Mouse (Mus musculus) layer of hippocampus, adult 2 months (tissue): Measurements from ENCODE around the gene Capzb. TPM values are rescaled to one million over a fixed set of nuclear protein-coding genes. Genes with fewer than 3 reads are reported as not detected.

Experiments used
- DNase-seq, 2 experiments: peaks; one replicate each; pipeline ENCODE4 v3.0.0; 2022; ENCODE audit warnings: low spot score in 2 of 2
- H3K27ac ChIP-seq: fragments of 200-600 bp; 2 replicates; pipeline ENCODE4 v1.8.1; 2022
- H3K4me3 ChIP-seq: fragments of 200-600 bp; 2 replicates; pipeline ENCODE4 v1.8.1; 2022; ENCODE audit warnings: mild to moderate bottlenecking
- CTCF ChIP-seq: fragments of 200-600 bp; conservative IDR thresholded peaks from 2 replicates; pipeline ENCODE4 v1.8.1; 2022; ENCODE audit warnings: antibody characterized with exemption, mild to moderate bottlenecking, moderate library complexity
- total RNA-seq, 2 experiments: library from RNA; stranded (reverse); gene quantifications; 2 replicates each; pipeline ENCODE4 v1.2.3; 2021

Capzb gene
- total RNA-seq, 2 experiments from 2014 or later, result 374 to 416 TPM

DNA sequence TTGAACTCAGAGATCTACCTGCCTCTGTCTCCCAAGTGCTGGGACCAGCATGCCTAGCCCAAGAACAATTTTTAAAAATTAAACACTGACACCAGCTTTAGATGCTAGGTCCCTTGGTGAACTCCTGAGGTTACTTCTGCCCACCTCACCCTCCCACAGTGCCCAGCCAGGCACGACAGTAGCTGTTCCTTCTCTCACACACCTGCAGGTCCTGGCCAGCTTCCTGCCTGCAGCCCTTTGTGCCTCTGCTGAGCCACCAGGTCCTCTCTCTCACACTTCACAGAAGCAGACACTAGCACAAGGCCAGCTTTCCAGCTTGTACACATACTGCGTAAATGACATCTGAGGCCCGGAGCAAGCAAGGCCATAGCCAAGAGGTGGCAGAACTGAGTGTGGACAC lies 112.8 kb downstream of the Capzb start:
- DNase-seq, result no peak
- Histone ChIP-seq H3K27ac (no peak overlapping the region), H3K4me3 (no peak overlapping the region)
- no peak for TF ChIP-seq CTCF

DNA sequence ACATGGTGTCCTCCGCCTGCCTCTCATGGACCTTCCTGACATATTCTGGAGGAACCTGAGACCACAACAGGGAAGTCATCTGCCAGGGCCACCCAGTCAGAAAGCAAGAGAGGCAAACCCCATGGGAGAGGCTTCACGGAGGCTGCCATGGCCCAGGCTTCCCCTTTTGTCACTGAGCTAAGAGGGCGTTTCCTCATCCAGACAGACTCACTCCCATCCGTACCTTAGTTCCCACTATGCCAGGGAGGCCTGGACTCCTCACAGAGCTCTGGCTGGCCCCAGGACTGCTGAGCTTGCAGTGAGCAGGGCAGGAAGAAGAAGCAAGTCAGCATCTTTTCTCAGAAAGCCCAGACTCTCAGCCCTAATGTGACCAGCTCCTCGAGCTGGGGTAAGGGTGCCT lies 115.2 kb downstream of the Capzb start:
- TF ChIP-seq CTCF, result no peak
- Histone ChIP-seq H3K27ac (no peak overlapping the region), H3K4me3 (no peak overlapping the region)
- DNase-seq, result no peak

DNA sequence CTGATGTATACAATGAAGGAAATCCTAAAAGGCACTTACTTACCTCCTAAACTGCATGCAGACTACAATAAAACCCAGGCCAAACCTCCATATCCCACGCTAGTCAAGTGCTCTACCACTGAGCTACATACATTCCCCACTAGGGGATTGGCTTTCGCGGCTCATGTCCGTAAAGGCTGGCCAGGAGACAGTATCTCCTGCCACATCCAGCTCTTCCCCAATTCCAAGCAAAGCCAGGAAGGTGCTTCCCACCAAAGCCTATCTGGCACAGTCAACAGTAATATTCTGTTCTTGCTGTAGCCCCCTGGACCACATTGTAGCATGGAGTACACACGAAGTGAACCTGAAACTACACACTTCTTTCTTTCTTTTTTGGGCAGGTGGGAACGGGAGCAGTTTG lies 117.0 kb downstream of the Capzb start:
- TF ChIP-seq CTCF, result peak; percentile 61
- DNase-seq, result no peak
- Histone ChIP-seq H3K27ac (peak overlapping the region; percentile 92; the same call in 1 of the 2 replicates), H3K4me3 (peak overlapping the region; percentile 93)

DNA sequence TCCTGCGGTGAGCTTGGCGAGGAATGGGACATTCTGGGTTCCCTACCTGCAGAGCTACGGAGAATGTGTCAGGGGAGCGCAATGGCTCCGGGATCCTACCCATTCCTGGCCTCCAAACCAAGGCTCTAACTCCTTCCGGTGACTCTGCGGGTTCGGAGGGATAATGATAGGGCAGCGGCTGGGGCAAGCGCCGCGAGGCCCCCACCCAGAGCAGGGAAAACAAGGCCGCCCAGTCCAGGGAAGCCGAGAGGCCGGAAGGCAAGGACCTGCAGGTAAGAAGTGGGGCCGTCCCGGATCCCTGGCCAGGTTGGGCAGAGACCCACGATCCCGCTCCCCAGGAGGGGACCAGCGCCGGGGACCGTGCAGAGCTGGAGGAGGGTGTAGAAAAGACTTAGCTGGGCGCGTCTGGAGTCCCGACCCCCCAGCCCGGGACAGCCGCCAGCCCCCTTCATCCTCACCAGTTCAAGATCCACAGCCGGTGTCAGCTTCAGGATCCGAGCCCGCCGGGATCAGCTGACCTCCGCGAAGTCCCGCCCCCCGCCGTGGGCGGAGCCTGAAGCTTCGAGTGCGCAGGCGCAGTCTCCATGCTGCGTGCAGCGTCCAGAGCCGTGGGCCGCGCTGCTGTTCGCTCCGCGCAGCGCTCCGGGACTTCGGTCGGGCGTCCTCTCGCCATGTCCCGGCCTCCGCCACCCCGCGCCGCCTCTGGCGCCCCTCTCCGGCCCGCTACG lies 117.6 kb downstream of the Capzb start, which contains the start of the genes Pqlc2 and Akr7a5:
Gene Pqlc2 (minus strand): TSS at position 538 of the 728 bp plus-strand sequence.
Gene Akr7a5 (plus strand): TSS at position 574 of the 728 bp plus-strand sequence.
- peak; percentile 96 to 99 for DNase-seq
- TF ChIP-seq CTCF, result peak; percentile 8; the same call in 1 of the 2 replicates
- H3K4me3 ChIP-seq, result peak within 1 kb of the TSS; percentile 93
- peak within 1 kb of the TSS; percentile 92 for H3K27ac ChIP-seq

DNA sequence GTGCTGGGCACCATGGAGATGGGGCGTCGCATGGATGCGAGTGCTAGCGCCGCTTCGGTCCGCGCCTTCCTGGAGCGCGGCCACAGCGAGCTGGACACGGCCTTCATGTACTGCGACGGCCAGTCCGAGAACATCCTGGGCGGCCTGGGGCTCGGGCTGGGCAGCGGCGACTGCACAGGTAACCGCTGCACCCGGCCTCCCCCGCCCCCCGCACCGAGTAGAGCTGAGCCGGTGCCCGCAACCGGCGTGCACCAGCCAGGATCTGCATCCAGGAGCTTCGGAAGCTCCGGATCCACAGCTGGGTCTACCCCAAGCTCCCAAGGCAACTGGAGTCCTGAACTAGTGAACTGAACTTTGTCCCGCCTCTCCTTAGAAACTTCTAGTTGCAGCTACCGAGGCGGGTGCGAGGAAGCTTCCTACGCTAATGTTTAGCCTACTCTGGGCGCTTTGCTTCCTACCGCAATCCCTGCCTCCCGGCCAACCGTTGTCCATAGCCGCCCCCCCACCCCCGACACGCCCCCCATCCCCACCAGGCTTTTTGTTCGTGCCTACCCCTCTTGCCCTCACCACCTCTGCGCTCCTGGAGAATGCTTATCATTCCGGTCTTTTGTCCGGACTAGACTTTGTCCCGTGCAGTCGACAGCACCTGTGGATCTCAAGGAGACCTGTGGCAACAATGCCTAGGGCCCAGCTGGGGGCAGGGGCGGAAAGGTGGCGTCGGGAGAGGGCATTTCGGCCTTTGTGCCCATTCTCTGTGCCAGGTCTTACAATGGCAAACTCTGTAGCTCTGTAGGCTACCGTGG lies 118.4 kb downstream of the Capzb start:
- peak overlapping the region; percentile 93 for H3K4me3 ChIP-seq
- peak overlapping the region; percentile 92 for H3K27ac ChIP-seq
- no peak for DNase-seq
- TF ChIP-seq CTCF, result no peak

DNA sequence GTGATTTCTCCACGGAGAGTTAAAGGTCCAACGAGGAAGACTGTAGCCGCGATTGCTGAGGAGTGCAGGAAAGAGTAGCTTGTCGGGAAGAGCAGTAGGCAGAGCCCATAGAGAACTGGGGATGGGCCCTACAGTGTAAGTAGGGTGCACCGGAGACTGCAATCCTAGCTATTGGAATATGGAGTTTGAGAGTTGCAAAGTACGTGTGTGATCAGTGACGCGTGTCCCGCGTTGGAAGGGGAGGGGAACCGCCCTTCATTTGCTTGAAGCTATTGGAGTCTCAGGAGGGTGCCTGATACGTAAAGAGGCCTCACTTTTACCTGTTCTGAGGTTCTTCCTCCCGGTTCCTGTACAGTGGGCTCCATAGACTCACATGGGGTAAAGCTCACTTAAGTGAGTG lies 119.0 kb downstream of the Capzb start:
- H3K27ac ChIP-seq, result no peak overlapping the region
- peak overlapping the region; percentile 93 for H3K4me3 ChIP-seq
- no peak for DNase-seq
- TF ChIP-seq CTCF, result no peak

DNA sequence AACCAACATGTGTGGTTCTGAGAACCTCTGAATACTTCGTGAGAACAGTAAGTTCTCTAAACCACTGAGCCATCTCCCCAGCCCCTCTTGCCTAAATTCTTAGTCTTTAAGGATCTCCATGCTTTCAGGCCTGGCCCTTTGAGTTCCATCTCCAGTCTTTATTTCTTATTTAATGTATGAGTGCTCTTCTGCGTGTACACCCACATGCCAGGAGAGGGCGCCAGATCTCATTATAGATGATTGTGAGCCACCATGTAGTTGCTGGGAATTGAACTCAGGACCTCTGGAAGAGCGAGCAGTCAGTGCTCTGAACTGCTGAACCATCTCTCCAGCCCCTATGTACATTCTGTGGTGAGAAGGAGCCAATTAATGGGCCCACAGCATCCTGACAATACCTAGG lies 119.9 kb downstream of the Capzb start:
- TF ChIP-seq CTCF, result peak; percentile 76
- no peak overlapping the region for H3K27ac ChIP-seq
- no peak overlapping the region for H3K4me3 ChIP-seq
- DNase-seq, result no peak

DNA sequence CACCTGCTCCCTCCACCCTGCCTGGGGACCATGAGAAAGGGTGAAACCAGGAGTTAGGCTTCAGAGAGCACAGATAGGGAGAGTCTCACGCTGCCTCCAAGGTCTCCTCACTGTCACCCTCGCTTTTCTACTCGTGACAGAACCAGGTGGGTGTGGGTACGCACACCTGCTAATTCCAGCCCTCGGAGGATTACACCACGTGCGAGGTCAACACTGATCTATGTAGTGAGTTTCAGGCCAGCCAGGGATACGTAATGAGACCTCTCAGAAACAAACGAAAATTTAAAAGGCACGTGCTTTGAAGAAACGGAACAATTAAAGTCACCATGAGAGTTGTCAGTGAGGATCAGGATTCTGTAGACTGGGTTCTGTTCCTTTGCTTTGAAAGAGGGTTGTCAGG lies 125.8 kb downstream of the Capzb start:
- TF ChIP-seq CTCF, result no peak
- H3K27ac ChIP-seq, result no peak overlapping the region
- no peak overlapping the region for H3K4me3 ChIP-seq
- no peak for DNase-seq

DNA sequence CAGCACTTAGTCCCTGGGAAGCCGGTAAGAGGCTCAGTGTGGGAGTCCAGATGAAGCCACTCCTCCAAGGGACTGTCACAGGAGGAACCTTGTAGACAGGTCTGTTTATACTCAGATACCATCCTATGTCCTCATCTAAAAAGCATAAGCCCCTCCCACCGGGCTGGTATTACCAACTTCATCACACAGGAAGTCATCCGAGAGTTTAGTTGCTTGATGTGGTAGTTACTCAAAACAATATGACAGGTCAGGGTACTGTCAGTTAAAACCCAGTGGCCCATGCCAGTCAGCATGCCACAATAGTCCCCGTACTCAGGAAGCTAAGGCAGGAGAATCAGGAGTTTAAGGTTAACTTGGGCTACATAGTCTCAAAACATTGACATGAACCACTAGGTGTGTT lies 127.0 kb downstream of the Capzb start:
- no peak overlapping the region for H3K27ac ChIP-seq
- TF ChIP-seq CTCF, result no peak
- H3K4me3 ChIP-seq, result no peak overlapping the region

DNA sequence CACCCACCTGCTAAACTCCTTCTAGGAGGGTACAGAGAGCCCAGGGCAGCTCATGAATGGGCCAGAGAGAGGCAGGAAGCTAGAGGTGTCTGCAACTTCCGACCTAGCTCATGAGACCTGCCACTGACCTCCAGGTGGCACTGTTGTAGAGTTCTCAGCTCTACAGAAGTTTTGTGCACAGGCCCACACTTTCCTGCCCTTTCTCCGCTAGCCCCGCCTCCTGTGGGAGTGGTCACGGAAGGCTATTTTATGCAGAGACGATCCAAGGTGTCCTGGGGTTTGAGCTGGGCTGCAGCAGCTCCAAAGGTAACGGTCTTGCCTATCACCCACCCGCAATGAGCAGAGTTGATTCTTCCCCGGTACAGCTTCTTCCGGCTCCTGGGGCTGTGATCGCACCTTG lies 137.9 kb downstream of the Capzb start:
- peak; percentile 24 to 38 for DNase-seq
- TF ChIP-seq CTCF, result peak; percentile 72
- Histone ChIP-seq H3K27ac (no peak overlapping the region), H3K4me3 (no peak overlapping the region)

More for the DNA sequence above, 127.0 kb downstream of the Capzb start:
- no peak for DNase-seq

DNA sequence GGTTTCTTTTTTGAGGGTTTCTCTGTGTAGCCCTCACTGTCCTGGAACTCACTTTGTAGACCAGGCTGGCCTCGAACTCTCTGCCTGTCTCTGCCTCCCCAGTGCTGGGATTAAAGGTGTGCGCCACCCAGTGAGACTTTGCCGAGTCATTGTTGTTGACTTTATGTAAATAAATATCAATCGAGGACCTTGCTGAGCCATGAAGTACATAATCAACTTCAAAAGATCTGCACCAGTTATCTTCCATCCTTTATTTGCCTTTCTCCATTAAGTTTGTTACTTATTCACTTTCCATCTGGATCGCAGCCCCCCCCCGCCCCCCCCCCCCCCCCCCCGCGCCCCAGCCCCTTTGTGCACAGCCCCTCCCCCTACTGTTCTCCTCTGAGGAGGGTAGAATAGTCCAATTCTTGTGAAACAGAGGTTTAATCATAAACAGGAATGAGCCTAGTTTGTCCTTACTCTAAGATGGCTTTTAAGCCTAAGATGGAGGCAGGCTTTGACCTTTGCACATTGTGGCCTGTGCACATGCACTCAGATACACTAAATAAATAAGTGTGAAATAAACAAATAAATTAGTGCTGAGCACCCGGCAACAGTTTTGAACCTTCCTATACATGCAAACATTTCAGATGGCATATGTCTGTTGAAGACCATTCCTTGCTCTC lies 142.1 kb downstream of the Capzb start:
- H3K4me3 ChIP-seq, result no peak overlapping the region
- DNase-seq, result no peak
- no peak for TF ChIP-seq CTCF
- no peak overlapping the region for H3K27ac ChIP-seq

DNA sequence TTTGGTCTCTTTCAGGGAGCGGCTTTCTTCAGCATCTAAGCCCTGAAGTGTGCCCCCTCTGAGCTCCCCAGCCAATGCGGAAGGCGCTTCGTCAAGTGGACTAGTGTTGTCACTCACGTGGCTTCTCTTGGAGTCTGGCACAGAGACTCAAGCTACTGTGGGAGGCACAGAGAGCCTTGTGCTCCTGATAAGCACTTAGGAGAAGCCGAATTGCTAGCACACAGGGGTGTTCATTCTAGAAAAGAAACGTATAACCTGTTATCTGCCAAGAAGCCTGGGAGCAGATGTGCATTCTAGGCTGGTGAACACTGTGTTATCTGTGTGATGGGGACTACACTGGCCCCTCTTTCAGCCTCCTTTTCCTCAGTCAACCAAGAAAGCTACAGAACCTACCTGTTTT lies 142.8 kb downstream of the Capzb start:
- no peak for TF ChIP-seq CTCF
- Histone ChIP-seq H3K4me3 (no peak overlapping the region), H3K27ac (no peak overlapping the region)
- no peak for DNase-seq
